Mouse (Mus musculus) C2C12 (cell line): ENCODE measurements around the gene Ubr7. TPM values are rescaled to one million over a fixed set of nuclear protein-coding genes. Genes with fewer than 3 reads are reported as not detected.

Experiments
- H3K27me3 ChIP-seq: one replicate; pipeline ENCODE4 v1.6.1; 2011; ENCODE audit not compliant: control insufficient read depth, insufficient read depth, insufficient read length
- H3K36me3 ChIP-seq: one replicate; pipeline ENCODE4 v1.6.1; 2011; ENCODE audit not compliant: control insufficient read depth, insufficient read depth
- H3K4me3 ChIP-seq: one replicate; pipeline ENCODE4 v1.5.1; 2011; ENCODE audit warnings: mild to moderate bottlenecking, control low read depth; ENCODE audit not compliant: poor library complexity, insufficient read depth, severe bottlenecking
- H3K79me2 ChIP-seq: one replicate; pipeline ENCODE4 v1.6.1; 2011; ENCODE audit not compliant: control insufficient read depth, insufficient read depth
- H3K79me3 ChIP-seq: one replicate; pipeline ENCODE4 v1.6.1; 2011; ENCODE audit warnings: low read depth, control low read depth
- H3ac ChIP-seq: one replicate; pipeline ENCODE3; 2011; ENCODE audit warnings: low read depth; ENCODE audit not compliant: control insufficient read depth, insufficient read length
- CEBPB ChIP-seq: IDR thresholded peaks from one replicate; pipeline ENCODE4 v1.6.1; 2011; ENCODE audit warnings: low read depth, mild to moderate bottlenecking, control low read depth, moderate library complexity
- CTCF ChIP-seq: IDR thresholded peaks from one replicate; pipeline ENCODE4 v1.5.1; 2011; ENCODE audit not compliant: control insufficient read depth, insufficient read depth, insufficient read length
- FOSL1 ChIP-seq: IDR thresholded peaks from one replicate; pipeline ENCODE4 v1.8.0; 2011; ENCODE audit warnings: mild to moderate bottlenecking, low read length; ENCODE audit not compliant: poor library complexity, insufficient read depth, severe bottlenecking
- MAX ChIP-seq: IDR thresholded peaks from one replicate; pipeline ENCODE4 v1.6.1; 2011; ENCODE audit warnings: mild to moderate bottlenecking, control low read depth
- MYOD1 ChIP-seq: IDR thresholded peaks from one replicate; pipeline ENCODE4 v1.6.1; 2011; ENCODE audit warnings: low read depth; ENCODE audit not compliant: control insufficient read depth, insufficient read length
- MYOG ChIP-seq: IDR thresholded peaks from one replicate; pipeline ENCODE4 v1.6.1; 2011; ENCODE audit not compliant: control insufficient read depth, insufficient read length; ENCODE audit errors: extremely low read depth
- USF1 ChIP-seq: IDR thresholded peaks from one replicate; pipeline ENCODE4 v1.6.1; 2011; ENCODE audit warnings: low read depth, mild to moderate bottlenecking, control low read depth, moderate library complexity
- polyA plus RNA-seq: library from polyadenylated mRNA; unstranded; fragments of >200 nt; fragmentation: generic; extraction: Trizol; gene quantifications from one replicate; pipeline ENCODE4 v1.2.1, GENCODE M21; 2012; ENCODE audit warnings: missing spikeins

The Ubr7 gene
- polyA plus RNA-seq, 1 experiment = 20.6 TPM

DNA sequence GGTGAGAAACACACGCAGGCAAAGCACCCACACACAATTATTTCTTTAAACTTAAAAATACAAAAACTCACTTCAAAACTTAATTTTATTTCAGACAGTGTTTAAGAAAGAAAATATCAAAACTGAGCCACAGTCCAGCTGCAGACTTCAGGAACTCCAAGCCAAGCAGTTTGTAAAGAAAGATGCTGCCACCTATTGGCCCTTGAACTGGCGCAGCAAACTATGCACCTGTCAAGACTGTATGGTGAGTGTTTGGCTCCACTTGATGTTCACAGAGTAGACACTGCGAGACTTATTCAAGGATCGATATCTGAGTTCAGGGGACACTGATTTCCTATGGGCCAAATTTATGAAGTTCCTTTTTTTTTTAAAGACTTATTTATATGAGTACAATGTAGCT, 11.2 kb downstream of the Ubr7 start:
- TF ChIP-seq MYOD1 (no peak), CTCF (no peak), CEBPB (no peak), USF1 (no peak), FOSL1 (no peak), MAX (no peak), MYOG (no peak)
- H3K79me3 ChIP-seq = no peaks in the 10 kb centered on the region
- no peak overlapping the region for H3ac ChIP-seq
- H3K79me2 ChIP-seq = no peaks in the 10 kb centered on the region
- peaks cover 95% of the 10 kb centered on the region for H3K36me3 ChIP-seq
- H3K4me3 ChIP-seq = no peak overlapping the region
- H3K27me3 ChIP-seq = no peaks in the 10 kb centered on the region

DNA sequence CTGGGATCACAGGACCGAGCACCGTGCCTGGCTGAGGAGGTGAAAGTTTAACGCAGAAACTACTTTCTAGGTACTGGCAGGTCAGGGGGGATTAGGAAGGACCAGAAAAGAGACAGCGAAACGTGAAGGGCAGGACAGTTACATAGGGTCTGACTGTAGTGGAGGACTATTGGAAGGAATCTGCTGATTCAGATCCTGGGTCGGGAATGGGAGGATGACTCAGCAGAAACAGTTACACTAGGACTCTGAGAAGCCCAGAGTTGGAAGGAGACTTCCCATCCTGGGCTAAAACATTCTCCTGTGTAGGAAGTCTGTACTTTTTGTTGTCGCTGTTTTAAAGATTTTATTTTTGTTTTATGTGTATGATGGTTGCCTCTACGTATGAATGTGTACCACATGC, 13.8 kb downstream of the Ubr7 start:
- Histone ChIP-seq H3K4me3 (no peak overlapping the region), H3K79me2 (no peaks in the 10 kb centered on the region), H3K27me3 (no peaks in the 10 kb centered on the region), H3ac (no peak overlapping the region), H3K79me3 (no peaks in the 10 kb centered on the region), H3K36me3 (peaks cover 88% of the 10 kb centered on the region)
- no peak for TF ChIP-seq USF1
- TF ChIP-seq CEBPB = no peak
- no peak for TF ChIP-seq CTCF
- no peak for TF ChIP-seq FOSL1
- no peak for TF ChIP-seq MYOG
- TF ChIP-seq MAX = no peak
- TF ChIP-seq MYOD1 = no peak

DNA sequence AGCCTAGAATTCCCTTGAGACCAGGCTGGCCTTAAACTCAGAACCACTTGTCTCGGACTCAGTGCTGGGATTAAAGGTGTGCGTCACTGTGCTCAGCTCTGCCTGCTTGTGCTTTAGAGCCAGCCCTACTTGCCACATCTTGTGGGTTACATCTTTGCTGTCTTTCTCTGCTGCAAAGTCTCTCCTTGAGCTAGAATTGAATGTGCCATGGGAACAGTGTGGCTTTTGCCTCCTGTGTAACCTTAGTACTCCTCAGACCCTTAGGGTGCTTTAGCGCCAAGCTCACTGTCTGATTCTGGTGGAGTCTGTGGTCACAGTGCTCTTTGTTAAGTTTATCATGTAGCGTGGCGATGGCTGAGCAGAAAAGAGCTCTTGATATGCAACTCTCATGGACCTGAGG, 14.9 kb downstream of the Ubr7 start:
- H3K79me2 ChIP-seq = no peaks in the 10 kb centered on the region
- H3ac ChIP-seq = no peak overlapping the region
- no peak overlapping the region for H3K4me3 ChIP-seq
- H3K27me3 ChIP-seq = no peaks in the 10 kb centered on the region
- TF ChIP-seq MYOD1 = no peak
- TF ChIP-seq FOSL1 = no peak
- TF ChIP-seq CEBPB = no peak
- TF ChIP-seq CTCF = no peak
- TF ChIP-seq MAX = no peak
- no peak for TF ChIP-seq USF1
- no peak for TF ChIP-seq MYOG
- peaks cover 84% of the 10 kb centered on the region for H3K36me3 ChIP-seq
- H3K79me3 ChIP-seq = no peaks in the 10 kb centered on the region

DNA sequence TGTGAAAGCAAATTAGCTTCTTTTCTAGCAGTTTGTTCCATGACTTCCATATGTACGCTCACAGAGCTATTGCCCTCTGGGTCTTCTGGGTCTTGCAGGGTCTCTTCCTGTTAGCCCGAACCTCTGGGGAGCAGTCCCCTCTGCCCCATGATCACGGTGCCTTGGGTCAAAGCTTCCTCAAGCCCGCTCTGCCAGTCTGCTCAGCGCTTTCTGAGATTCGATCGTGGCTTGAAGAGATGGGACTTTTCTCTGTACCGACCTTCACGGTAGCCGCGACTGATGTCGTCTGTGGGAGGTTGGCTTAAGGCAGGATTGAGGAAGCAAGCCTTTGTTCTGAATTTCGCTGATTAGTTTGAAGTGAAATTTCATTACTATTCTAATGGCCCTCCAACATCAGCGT, 18.3 kb downstream of the Ubr7 start:
- Histone ChIP-seq H3ac (no peak overlapping the region), H3K79me3 (no peaks in the 10 kb centered on the region), H3K36me3 (peaks cover 61% of the 10 kb centered on the region), H3K27me3 (no peaks in the 10 kb centered on the region), H3K4me3 (no peak overlapping the region), H3K79me2 (no peaks in the 10 kb centered on the region)
- TF ChIP-seq FOSL1 = no peak
- TF ChIP-seq CTCF = no peak
- TF ChIP-seq MYOG = no peak
- TF ChIP-seq MYOD1 = no peak
- no peak for TF ChIP-seq USF1
- no peak for TF ChIP-seq MAX
- TF ChIP-seq CEBPB = no peak

DNA sequence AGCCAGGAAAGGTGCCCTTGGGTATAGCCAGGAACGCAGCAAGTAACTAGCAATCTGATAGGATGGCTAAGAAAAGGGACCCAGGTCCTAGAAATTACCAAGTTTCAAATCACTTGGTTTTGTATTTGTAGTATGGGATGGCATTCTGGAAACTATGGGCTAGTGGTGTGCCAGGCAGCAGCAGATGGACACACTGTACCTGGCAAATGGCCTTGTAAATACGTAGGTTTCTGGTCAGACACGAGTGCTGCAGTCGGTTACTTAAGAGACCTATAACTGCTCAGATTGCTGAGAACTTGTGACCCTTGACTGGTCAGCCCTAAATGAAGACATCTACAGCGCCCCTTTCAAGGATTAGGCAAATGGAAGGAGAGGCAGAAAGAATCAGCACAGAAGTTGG, 20.4 kb downstream of the Ubr7 start:
- H3K79me3 ChIP-seq = no peaks in the 10 kb centered on the region
- no peak overlapping the region for H3ac ChIP-seq
- H3K4me3 ChIP-seq = no peak overlapping the region
- TF ChIP-seq MYOD1 (no peak), CTCF (no peak), MAX (no peak), FOSL1 (no peak), MYOG (no peak), CEBPB (no peak), USF1 (no peak)
- peaks cover 49% of the 10 kb centered on the region for H3K36me3 ChIP-seq
- H3K27me3 ChIP-seq = no peaks in the 10 kb centered on the region
- H3K79me2 ChIP-seq = no peaks in the 10 kb centered on the region

DNA sequence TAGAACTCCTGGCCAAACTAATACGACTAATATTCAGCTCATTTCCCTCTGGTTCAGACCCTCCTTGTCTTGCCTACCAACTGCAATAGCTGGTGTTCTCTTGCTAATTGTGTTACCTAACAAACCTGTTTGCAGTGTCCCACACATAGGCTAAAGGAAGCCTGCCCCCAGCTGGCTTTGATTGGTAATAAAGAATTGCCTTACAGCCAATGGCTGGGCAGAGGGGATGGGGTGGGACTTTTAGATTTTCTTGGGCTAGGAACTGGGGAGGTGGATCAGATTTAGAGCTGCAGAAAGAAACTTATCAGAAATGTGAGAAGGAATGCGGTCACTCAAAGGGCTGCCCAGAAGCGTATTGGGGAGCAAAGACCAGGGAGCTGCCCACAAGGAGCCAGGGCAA, 21.7 kb downstream of the Ubr7 start:
- peaks cover 49% of the 10 kb centered on the region for H3K36me3 ChIP-seq
- no peak overlapping the region for H3ac ChIP-seq
- TF ChIP-seq MAX (no peak), CTCF (no peak), MYOD1 (no peak), MYOG (no peak), USF1 (no peak), FOSL1 (no peak), CEBPB (no peak)
- no peaks in the 10 kb centered on the region for H3K27me3 ChIP-seq
- no peak overlapping the region for H3K4me3 ChIP-seq
- no peaks in the 10 kb centered on the region for H3K79me2 ChIP-seq
- no peaks in the 10 kb centered on the region for H3K79me3 ChIP-seq
